Mouse (Mus musculus) erythroblast, embryonic 14.5 days (primary cell): ENCODE measurements around the gene Nr1h3.

Source experiments
- GATA1 ChIP-seq: IDR thresholded peaks from 2 replicates; pipeline ENCODE4 v1.6.1; 2012; ENCODE audit warnings: low read length, inconsistent platforms, mixed read lengths
- TAL1 ChIP-seq: IDR thresholded peaks from 3 replicates; pipeline ENCODE4 v1.6.1; 2012; ENCODE audit warnings: low read length, inconsistent platforms, mixed read lengths

DNA sequence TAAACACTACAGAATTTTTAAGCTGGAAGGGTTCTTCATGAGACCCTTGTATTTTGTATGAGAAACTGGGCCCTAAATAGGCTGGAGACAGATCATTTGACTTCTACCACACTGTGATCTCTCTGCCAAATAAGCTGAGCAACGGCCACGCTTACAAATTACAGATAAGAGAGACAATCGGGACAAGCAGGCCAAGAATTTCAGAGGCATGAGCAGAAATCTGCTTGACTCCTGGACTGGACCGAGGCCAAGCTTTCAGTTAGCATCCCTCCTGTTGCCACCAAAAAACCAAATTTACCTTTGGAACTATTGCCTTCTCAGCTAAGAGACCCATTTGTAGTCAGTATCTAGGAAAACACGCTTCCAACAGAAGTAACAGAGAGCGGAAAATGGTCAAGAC lies 42.0 kb downstream of the Nr1h3 start:
- TF ChIP-seq TAL1, result no peak
- no peak for TF ChIP-seq GATA1
